15 mouse cellular contexts compared by ENCODE assay signal in genomic region chr14:53832553-53832952, GRCm38 (mm10).
"Had no signal": no experiment of that assay in that cellular context is flagged by ENCODE, and none has a peak within 500 bp of the region (broad histone marks: within the 10 kb centered on the region; RNA-seq: fewer than 3 reads in every experiment).

No protein-coding gene starts in this region.

- H3K27me3 ChIP-seq: limb, embryonic 15.5 days; liver, embryonic 12.5 days; neural tube, embryonic 15.5 days had no signal

- H3K4me3 ChIP-seq: limb, embryonic 15.5 days; liver, embryonic 12.5 days; midbrain, embryonic 10.5 days; myocyte; neural tube, embryonic 15.5 days had no signal

- H3K9me3 ChIP-seq: limb, embryonic 15.5 days; liver, embryonic 12.5 days; midbrain, embryonic 10.5 days; neural tube, embryonic 15.5 days had no signal

- ATAC-seq: liver, embryonic 12.5 days had no signal

- DNase-seq: kidney, adult 11 months; kidney, adult 9 months; kidney, postnatal 36 days; layer of hippocampus, adult 9-11 months; layer of hippocampus, postnatal 36 days; lung, embryonic 14.5 days; lung, postnatal 10 days; lung, postnatal 4 days; midbrain, embryonic 14.5 days; thymus, postnatal 4 days had no signal

- H3K4me1 ChIP-seq: limb, embryonic 15.5 days; liver, embryonic 12.5 days; midbrain, embryonic 10.5 days; neural tube, embryonic 15.5 days had no signal

- H3K36me3 ChIP-seq: limb, embryonic 15.5 days; liver, embryonic 12.5 days; midbrain, embryonic 10.5 days; neural tube, embryonic 15.5 days had no signal
